Mouse (Mus musculus): ENCODE measurements around the gene Gapvd1.
A peak's percentile ranks its signal among the peaks of the same experiment; 100 is the strongest.

Gene Gapvd1

GRCm38 (mm10) chr2:34711904-34712303, 43.1 kb downstream of the Gapvd1 start:
- peak; percentile 67; the same call in 1 of the 2 replicates for ATAC-seq (ENCODE audit: low TSS enrichment)

- ATAC-seq (ENCODE audit: low TSS enrichment): no peak
These were observed 46.4 kb downstream of the Gapvd1 start for GRCm38 (mm10) chr2:34708675-34709074.

GRCm38 (mm10) chr2:34696592-34696991, 58.4 kb downstream of the Gapvd1 start:
- no peak for ATAC-seq (ENCODE audit: low TSS enrichment)

- no peak for ATAC-seq (ENCODE audit: low TSS enrichment)
These were observed 62.2 kb downstream of the Gapvd1 start for GRCm38 (mm10) chr2:34692861-34693260.

- no peak for ATAC-seq (ENCODE audit: low TSS enrichment)
These were observed 70.8 kb downstream of the Gapvd1 start for GRCm38 (mm10) chr2:34684076-34684870.

GRCm38 (mm10) chr2:34677976-34678375, 77.1 kb downstream of the Gapvd1 start:
- no peak for ATAC-seq (ENCODE audit: low TSS enrichment)

- ATAC-seq (ENCODE audit: low TSS enrichment): no peak
These were observed 78.0 kb downstream of the Gapvd1 start for GRCm38 (mm10) chr2:34677061-34677460.

- no peak for ATAC-seq (ENCODE audit: low TSS enrichment)
These were observed 81.2 kb downstream of the Gapvd1 start for GRCm38 (mm10) chr2:34673846-34674245.

GRCm38 (mm10) chr2:34671385-34672026, 83.5 kb downstream of the Gapvd1 start:
- peak; percentile 75 for ATAC-seq (ENCODE audit: low TSS enrichment)

- no peak for ATAC-seq (ENCODE audit: low TSS enrichment)
These were observed 84.6 kb downstream of the Gapvd1 start for GRCm38 (mm10) chr2:34670470-34670869.

GRCm38 (mm10) chr2:34669203-34669746, 85.8 kb downstream of the Gapvd1 start:
- ATAC-seq (ENCODE audit: low TSS enrichment): no peak

GRCm38 (mm10) chr2:34668440-34669191, 86.4 kb downstream of the Gapvd1 start:
- ATAC-seq (ENCODE audit: low TSS enrichment): no peak

GRCm38 (mm10) chr2:34667820-34668219, 87.2 kb downstream of the Gapvd1 start:
- no peak for ATAC-seq (ENCODE audit: low TSS enrichment)

- no peak for ATAC-seq (ENCODE audit: low TSS enrichment)
These were observed 107.6 kb downstream of the Gapvd1 start for GRCm38 (mm10) chr2:34647410-34647809.

- no peak for ATAC-seq (ENCODE audit: low TSS enrichment)
These were observed 108.5 kb downstream of the Gapvd1 start for GRCm38 (mm10) chr2:34646541-34646865.

- ATAC-seq (ENCODE audit: low TSS enrichment): 0 out of 2 replicates have a peak, but pooled peaks have one; percentile 55
These were observed 109.0 kb downstream of the Gapvd1 start for GRCm38 (mm10) chr2:34645851-34646540.

GRCm38 (mm10) chr2:34644571-34645526, 110.2 kb downstream of the Gapvd1 start:
- no peak for ATAC-seq (ENCODE audit: low TSS enrichment)

- no peak for ATAC-seq (ENCODE audit: low TSS enrichment)
These were observed 112.7 kb downstream of the Gapvd1 start for GRCm38 (mm10) chr2:34642351-34642750.

- ATAC-seq (ENCODE audit: low TSS enrichment): no peak
These were observed 115.3 kb downstream of the Gapvd1 start for GRCm38 (mm10) chr2:34639725-34640124.

GRCm38 (mm10) chr2:34638955-34639650, 115.9 kb downstream of the Gapvd1 start:
- peak; percentile 95 for ATAC-seq (ENCODE audit: low TSS enrichment)

All from frontal cortex, adult (tissue).